Mouse (Mus musculus): Measurements from ENCODE around the gene 5031439G07Rik.

DNA sequence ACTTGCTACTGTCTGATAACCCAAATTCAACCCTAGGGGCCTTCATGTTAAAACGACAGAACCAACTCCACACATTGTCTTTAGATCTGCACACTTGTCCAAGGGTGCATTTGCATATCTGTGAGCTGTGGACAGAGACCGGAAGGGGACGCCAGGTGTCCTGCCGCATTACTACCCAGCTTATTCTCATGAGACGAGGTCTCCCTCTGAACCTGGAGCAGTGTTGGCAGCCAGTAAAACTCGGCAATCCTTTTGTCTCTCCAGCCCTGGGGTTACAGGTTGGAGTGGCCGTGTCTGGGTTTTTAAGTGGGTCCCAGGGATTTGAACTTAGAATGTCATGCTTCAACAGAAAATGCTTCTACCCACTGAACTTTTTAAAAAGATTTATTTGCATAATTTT, 11.6 kb upstream of the 5031439G07Rik start:
- TF ChIP-seq CTCF (IDR thresholded peaks at IDR 0.05; ENCODE audit: low read depth, low read length) (no peak), POLR2A (IDR thresholded peaks at IDR 0.05; ENCODE audit: insufficient read depth, low read length) (no peak), EP300 (IDR thresholded peaks at IDR 0.05; ENCODE audit: insufficient read depth, low read depth, low read length) (no peak)

Data from ES-Bruce4 (cell line).